Mouse (Mus musculus) lung, postnatal 4 days (tissue): ENCODE measurements around the gene Taf9.

Experiments used
- DNase-seq, 2 experiments: peaks; one replicate each; pipeline ENCODE4 v3.0.0; 2021

Taf9 gene

GRCm38 (mm10) chr13:100651439-100652186, at the start of gene Taf9:
Gene Taf9 (plus strand): TSS chr13:100651579.
- DNase-seq, result no peak

- DNase-seq, result no peak
Observed at GRCm38 (mm10) chr13:100602239-100602902, 49.0 kb upstream of the Taf9 start.

GRCm38 (mm10) chr13:100603031-100603737, 48.2 kb upstream of the Taf9 start:
- no peak for DNase-seq

DNA sequence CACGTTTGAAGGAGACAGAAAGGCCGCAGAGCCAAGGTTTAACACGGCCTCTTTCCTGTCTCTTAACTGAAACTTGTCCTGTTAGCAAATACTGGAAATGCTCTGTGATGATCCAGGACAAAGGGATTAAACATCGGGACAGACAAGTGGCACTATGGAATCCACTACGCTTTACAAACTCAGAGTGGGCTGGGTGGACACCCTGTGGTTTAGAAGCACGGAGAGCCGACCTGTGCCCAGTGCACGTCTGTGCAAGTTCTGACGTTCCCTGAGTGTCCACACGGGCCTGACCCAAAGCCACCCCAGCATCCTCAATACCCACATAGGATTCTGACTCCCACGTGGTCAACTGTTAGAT, 47.7 kb upstream of the Taf9 start:
- no peak for DNase-seq

DNA sequence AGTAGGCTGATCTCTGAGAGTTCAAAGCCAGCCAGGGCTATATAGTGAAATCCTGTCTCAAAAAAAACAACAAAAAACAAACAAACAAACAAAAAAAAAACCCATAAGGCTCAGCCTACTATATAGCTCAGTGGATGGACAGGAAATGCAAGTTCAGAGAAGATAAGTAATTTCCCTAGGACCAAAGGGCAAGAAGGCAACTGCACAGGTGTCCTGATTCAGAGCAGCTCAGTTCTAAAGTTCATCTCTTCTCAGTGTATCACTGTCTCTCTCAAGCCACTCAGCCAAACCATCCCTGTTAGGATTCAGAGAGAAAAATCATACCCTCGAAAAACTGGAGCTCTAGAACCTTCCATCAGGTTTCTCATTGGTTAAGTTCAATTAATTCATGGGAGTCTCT, 45.5 kb upstream of the Taf9 start:
- DNase-seq, result no peak

- no peak for DNase-seq
Observed at GRCm38 (mm10) chr13:100607756-100608155, 43.6 kb upstream of the Taf9 start.

DNA sequence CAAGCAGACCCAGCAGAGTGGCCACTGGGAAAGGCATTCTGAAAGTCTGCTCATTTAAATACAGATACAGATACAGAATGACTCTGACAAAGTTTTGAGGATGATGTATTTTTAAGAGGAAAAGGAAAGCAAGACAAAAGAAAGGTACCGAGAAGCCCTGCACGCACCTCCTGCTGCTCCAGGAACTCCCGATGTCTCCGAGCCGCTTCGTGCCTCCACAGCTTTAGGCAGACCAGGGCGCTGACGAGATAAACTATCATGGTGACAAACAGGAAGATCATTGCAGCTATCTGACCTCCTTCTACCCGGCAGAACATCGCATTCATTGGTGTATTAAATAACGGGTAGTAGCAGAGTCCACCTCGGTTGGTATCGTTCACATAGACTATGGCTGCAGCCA, 40.1 kb upstream of the Taf9 start:
- DNase-seq, result no peak

DNA sequence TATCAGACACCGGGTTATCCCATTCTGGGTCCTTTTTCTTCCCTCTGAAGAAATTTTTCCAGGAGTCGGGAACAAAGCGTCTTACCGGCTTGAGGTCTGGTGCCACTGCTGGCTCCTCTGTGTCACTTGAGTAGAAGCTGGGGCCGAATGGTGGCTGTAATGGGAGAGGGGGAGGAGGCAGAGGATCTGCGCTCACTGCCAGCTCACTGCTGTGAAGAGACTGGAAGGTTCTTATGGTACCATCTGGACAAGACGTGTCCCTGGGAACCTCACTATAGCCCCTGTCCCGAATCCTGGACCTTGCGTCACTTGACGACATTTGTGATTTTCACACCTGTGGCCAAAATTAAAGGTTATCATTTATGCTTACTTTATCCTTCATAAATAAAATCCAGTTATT, 39.1 kb upstream of the Taf9 start:
- no peak for DNase-seq

- DNase-seq, result no peak
Observed at GRCm38 (mm10) chr13:100612903-100613302, 38.5 kb upstream of the Taf9 start.

DNA sequence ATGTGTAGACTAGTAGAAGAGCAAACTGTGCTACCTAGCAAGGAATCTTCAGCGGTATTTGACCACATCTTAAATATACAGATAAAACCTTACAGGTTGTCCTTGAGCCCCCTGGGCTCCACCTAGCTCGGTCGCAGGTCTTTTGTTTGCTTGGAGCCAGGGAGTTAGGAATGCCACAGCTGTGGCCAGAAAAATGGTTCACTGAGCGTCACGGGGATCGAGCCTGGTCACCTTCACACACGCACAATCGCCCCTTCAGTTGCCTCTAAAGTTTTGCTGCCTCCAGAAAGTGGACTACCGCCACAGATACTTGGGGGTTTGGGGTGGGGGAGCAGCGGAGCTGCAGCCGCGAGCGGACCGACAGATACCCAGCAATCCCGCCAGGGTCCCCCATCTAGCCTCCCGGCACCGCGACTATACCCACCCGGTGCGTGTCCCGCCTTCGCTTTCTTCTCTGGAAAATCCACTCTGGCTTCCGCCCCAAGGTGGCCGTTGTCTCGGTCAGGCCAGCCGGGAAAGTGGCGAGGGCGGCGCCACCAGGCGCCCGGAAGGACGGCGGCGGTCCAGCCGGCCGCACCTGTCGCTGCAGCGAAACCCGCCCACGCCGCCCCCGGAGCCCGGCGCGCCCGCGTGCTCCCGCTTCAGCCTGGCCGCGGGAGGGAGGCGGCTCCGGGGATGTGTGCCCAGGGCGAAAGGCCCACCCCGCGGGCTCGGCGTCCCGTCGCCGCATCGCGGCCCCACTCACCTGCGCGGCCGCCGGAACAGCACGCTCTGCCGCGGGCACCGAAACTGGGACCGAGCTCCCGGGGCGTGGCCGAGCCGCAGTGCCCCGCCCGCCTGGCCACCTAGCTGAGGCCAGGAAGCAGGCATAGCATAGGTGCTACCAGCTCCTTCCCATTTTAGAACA, 34.9 kb upstream of the Taf9 start, which contains the start of gene Marveld2:
Marveld2 (minus strand) TSS at position 791 of the 907 bp plus-strand sequence.
- peak; percentile 73 to 79 for DNase-seq

DNA sequence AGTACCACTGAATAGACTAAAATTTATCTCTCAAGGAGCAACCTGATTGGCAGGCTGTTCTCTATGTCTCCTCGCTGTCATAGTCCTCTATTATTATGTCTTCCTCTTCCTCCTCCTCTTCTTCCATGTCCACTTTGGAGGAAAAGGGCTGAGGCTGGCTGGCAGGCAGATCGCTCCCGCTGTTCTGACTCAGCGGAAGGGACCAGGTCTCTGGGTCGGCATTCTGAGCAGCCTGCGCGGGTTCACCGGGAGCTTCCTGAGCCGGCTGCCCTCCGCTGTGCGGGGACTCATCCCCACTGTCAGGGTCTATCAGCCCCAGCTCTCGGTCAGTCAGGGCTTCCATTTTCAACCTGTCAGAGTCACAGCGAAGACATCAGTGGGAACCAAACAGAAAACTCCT, 33.8 kb upstream of the Taf9 start:
- DNase-seq, result no peak

GRCm38 (mm10) chr13:100622241-100622640, 29.1 kb upstream of the Taf9 start:
- no peak for DNase-seq

DNA sequence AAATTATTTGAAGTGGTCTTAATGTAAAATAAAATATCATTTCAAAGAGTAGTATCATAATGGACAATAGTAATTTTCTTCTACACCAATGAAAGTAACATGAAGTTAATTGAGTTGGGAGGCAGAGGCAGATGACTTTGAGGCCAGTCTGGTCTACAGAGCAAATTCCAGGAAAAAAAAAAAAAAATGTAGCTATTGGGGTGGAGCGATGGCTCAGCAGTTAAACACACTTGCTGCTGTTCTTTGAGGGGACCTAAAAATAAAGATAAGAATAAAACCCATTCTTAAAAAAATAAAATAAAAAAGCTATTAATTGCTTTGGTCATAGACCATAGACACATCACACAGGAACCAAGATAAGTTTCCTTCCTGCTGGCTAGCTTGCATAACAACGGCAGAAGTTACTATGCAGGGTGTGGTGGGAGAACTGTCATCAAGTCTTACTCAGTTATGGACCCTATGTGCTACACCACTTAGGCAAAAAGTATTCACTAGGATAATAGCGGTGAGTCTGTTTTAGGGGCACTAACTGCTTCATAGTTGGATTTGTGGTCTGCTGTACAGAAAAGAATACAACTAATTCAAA, 17.2 kb upstream of the Taf9 start:
- DNase-seq, result no peak

DNA sequence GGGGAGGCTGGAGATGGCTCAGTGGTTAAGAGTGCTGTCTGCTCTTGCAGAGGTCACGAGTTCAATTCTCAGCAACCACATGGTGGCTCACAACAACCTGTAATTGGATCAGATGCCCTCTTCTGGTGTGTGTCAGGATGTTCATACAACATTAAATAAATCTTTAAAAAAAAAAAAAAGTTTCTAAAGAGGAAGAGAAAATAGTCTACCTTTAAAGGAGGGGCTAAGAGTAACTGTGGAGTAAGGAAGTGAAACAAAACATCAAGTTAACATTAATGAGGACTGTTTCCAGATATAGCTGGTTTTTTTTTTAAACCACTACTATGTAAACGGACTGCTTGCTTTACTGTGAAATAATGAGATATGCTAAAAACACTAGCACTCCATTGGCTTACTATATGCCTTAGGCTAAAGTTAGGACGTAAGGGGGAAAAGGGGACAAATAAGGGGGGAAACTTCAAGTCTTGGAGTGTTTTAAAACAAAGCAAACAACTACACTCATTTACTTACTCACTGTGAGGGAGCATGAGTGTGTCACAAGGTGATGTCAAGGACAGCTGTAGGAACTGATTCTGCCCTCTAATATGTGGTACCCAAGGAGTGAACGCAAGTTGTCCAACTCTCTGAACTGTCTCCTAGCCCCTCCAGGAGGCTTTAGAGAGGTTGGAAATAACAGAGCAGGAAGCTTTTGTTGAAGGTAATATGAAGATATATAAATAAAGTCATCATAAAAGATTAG, 8.7 kb upstream of the Taf9 start:
- DNase-seq, result no peak

GRCm38 (mm10) chr13:100648223-100648622, 3.2 kb upstream of the Taf9 start:
- no peak for DNase-seq

DNA sequence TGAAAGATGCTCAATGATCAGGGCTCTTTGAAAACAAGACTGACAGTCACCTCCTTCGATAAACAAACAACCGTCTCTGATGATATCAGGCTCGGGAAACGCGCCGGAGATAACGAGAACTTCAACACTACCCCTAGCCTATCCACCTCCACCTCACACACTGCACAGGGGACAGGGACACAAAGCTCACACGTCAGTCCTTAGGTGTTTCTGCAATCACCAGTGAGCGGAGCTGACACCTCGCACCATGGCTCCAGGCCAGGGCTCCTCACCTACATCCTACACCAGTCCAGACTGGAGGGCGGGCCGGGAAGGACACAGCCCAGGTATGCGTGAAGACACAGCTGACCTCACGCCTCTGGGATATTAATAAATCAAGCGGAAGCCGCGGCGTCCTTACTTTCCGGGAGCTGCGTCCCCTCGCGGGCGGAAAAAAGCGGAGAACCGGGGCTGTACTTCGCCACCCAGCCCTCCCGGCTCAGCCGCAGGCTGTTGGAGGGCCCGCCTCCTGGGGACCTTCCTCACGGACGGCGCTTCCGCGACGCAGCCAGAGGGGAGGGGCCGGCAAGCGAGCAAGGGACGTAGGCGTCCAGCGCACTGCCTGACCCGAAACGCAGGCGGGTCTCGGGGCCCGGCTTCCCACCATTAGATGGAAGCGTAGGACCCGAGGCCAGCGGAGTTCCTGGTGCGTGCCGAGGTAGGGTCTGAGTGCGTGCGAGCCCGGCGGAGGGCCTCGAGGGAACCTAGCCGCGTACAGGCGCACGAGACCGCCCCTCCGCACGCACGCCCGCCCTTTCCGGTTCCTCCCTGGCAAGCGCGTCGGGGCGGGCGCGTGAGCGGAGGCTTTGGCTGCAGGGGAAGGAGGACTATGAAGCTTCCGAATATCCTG, 585 bp upstream of the Taf9 start, which contains the start of the genes Ak6 and Rad17:
Ak6 (plus strand) TSS at position 430 of the 889 bp plus-strand sequence.
Rad17 (minus strand) TSS at position 502 of the 889 bp plus-strand sequence.
- DNase-seq, result peak; percentile 95 to 96

- DNase-seq, result no peak
Observed at GRCm38 (mm10) chr13:100658091-100658490, 6.7 kb downstream of the Taf9 start.

DNA sequence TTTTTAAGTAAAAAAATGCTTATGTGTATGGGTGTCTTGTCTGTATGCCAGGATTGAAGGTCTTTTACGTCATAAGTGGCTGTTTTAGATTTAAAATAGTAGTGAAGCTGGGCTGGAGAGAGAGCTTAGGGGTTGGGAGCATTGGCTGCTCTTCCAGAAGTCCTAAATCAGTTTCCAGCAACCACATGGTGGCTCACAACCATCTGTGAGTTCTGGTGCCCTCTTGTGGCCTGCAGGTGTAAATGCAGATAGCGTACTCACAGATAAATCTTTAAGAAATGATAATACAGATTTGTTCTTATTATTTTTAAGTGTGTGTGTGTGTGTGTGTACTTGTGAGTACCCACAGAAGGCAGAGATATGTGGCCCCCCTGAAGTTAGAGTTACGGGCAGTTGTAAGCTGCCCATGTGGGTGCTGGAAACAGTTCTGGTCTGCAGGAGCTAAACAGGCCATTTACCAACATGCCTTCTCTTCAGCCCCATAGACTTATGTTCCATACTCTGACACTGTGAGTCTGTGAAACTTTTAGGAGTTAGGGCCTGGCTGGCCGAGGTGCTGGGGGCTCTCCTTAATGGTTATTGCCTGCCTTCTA, 8.6 kb downstream of the Taf9 start:
- DNase-seq, result peak; percentile 33 to 70

GRCm38 (mm10) chr13:100669291-100670022, 18.1 kb downstream of the Taf9 start, which contains the start of gene Ccdc125:
Gene Ccdc125 (plus strand): TSS chr13:100669717.
- peak; percentile 48 to 55 for DNase-seq
